Mouse (Mus musculus) MEL (cell line): ENCODE measurements around the gene Krt18.

Source experiments
- CTCF ChIP-seq, 3 experiments: IDR thresholded peaks in 2 of 3; conservative IDR thresholded peaks in 1 of 3; 2 replicates each; pipeline ENCODE4 v1.5.1; 2011 to 2012; ENCODE audit warnings: low read length in 3 of 3, low read depth in 2 of 3, mild to moderate bottlenecking in 2 of 3, improper control_type of control experiment in 1 of 3, inconsistent platforms in 1 of 3, mixed read lengths in 1 of 3, moderate library complexity in 1 of 3; ENCODE audit not compliant: control insufficient read depth in 1 of 3, insufficient read depth in 1 of 3, poor library complexity in 1 of 3, severe bottlenecking in 1 of 3
- E2F4 ChIP-seq: IDR thresholded peaks from 2 replicates; pipeline ENCODE4 v1.6.1; 2011; ENCODE audit warnings: low read depth, low read length, improper control_type of control experiment, borderline replicate concordance
- EP300 ChIP-seq, 2 experiments: IDR thresholded peaks; 2 replicates each; pipeline ENCODE4 v1.6.1; 2011; ENCODE audit warnings: improper control_type of control experiment in 2 of 2, low read length in 2 of 2, low read depth in 1 of 2, mild to moderate bottlenecking in 1 of 2
- HCFC1 ChIP-seq: IDR thresholded peaks from 2 replicates; pipeline ENCODE4 v1.6.1; 2012; ENCODE audit warnings: low read depth, mild to moderate bottlenecking, inconsistent platforms, low read length, improper control_type of control experiment, moderate library complexity
- MAFK ChIP-seq: IDR thresholded peaks from 2 replicates; pipeline ENCODE4 v1.6.1; 2011; ENCODE audit warnings: low read depth, mild to moderate bottlenecking, low read length, improper control_type of control experiment, borderline replicate concordance
- POLR2AphosphoS2 ChIP-seq: IDR thresholded peaks from 2 replicates; pipeline ENCODE4 v1.6.1; 2011; ENCODE audit warnings: low read length, improper control_type of control experiment
- SIN3A ChIP-seq: IDR thresholded peaks from 2 replicates; pipeline ENCODE4 v1.6.1; 2012; ENCODE audit warnings: low read length, improper control_type of control experiment, inconsistent platforms
- USF1 ChIP-seq: IDR thresholded peaks from 2 replicates; pipeline ENCODE4 v1.6.1; 2014; ENCODE audit warnings: low read depth, mild to moderate bottlenecking, inconsistent platforms, low read length, improper control_type of control experiment, moderate library complexity

DNA sequence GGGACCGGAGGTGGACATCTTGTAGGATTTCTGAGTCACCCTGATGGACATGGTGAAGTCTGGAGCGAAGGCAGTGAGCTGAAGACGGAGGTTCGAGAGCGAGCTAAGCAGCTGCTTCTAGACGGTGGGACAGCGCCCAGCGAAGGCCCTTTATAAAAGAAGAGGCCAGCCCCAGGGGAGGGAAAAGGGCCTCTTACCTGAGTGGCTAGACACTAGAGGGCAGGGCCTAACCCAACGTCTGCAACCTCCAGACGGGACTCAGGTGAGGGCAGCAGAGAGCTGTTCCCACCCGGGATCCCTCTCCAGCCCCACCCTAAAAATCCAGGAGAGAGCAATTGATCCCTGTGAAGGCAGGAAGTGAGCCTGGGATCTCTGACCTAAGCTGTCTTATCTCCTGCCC is 23.8 kb upstream of the Krt18 start, which contains the start of gene Krt8:
- no peak for TF ChIP-seq EP300 (IDR thresholded peaks at IDR 0.05; ENCODE audit: low read depth in 1 of 2, low read length in 2 of 2)
- TF ChIP-seq CTCF (IDR thresholded peaks at IDR 0.05 in 2 of 3, conservative IDR thresholded peaks at IDR 0.05 in 1 of 3; ENCODE audit: control insufficient read depth in 1 of 3, insufficient read depth in 1 of 3, low read depth in 2 of 3, low read length in 3 of 3, poor library complexity in 1 of 3, severe bottlenecking in 1 of 3): no peak
- TF ChIP-seq SIN3A: no peak
- no peak for TF ChIP-seq HCFC1
- no peak for TF ChIP-seq POLR2AphosphoS2
- no peak for TF ChIP-seq USF1
- TF ChIP-seq MAFK: no peak
- no peak for TF ChIP-seq E2F4
